Mouse (Mus musculus) heart, postnatal 14 days (tissue): ENCODE data around the gene Gm9112. TPM values are rescaled to one million over a fixed set of nuclear protein-coding genes. Genes with fewer than 3 reads are reported as not detected.
"Not testable (repeated sequence)": the region's sequence is repeated elsewhere in the genome, so short reads cannot be mapped to it uniquely, and the experiment has no call there.

Experiments
- DNase-seq, 2 experiments: peaks; one replicate each; pipeline ENCODE4 v3.0.0; 2021 to 2022
- intact Hi-C: fragments of 180-260 bp; cut with DNase I; formaldehyde crosslinking; loops from one replicate; pipeline ENCODE4 v1.15.1; 2025
- long read RNA-seq, 2 experiments: library from polyadenylated mRNA; stranded (forward); transcript quantifications; one replicate each; pipeline ENCODE4 v2.0.0; 2021
- total RNA-seq, 2 experiments: library from RNA; stranded (reverse); gene quantifications; 2 replicates each; pipeline ENCODE4 v1.2.3; 2021

The Gm9112 gene
- not detected for total RNA-seq
- long read RNA-seq, experiment 1 = 0 reads
- long read RNA-seq, experiment 2 = 0 reads

- DNase-seq, intact Hi-C loops: not testable (repeated sequence)
Measured at GRCm38 (mm10) chrX:102707535-102707934, at the start of gene Gm9112, which contains the start of gene Dmrtc1b. Gene Gm9112, minus strand, starts transcription at chrX:102707635. Gene Dmrtc1b, plus strand, starts transcription at chrX:102707865.

- intact Hi-C loops, DNase-seq: not testable (repeated sequence)
Measured at GRCm38 (mm10) chrX:102724226-102724625, 16.8 kb upstream of the Gm9112 start.

GRCm38 (mm10) chrX:102700636-102701035, 6.8 kb downstream of the Gm9112 start:
- DNase-seq = peak in 1 of 2 experiments; percentile 47

GRCm38 (mm10) chrX:102689252-102689651, 18.2 kb downstream of the Gm9112 start:
- intact Hi-C loops = not testable (repeated sequence)
- DNase-seq = peak; percentile 2 to 55

More at GRCm38 (mm10) chrX:102700636-102701035, 6.8 kb downstream of the Gm9112 start:
- intact Hi-C loops = not testable (repeated sequence)

GRCm38 (mm10) chrX:102686872-102687271, 20.6 kb downstream of the Gm9112 start, which contains the start of gene Gm3880:
Gene Gm3880, minus strand, starts transcription at chrX:102686972.
- intact Hi-C loops, DNase-seq: not testable (repeated sequence)

GRCm38 (mm10) chrX:102684706-102685105, 22.7 kb downstream of the Gm9112 start:
- intact Hi-C loops = not testable (repeated sequence)

GRCm38 (mm10) chrX:102666641-102667040, 40.8 kb downstream of the Gm9112 start:
- DNase-seq = no peak
- intact Hi-C loops = no loop called here

More at GRCm38 (mm10) chrX:102684706-102685105, 22.7 kb downstream of the Gm9112 start:
- DNase-seq = not testable (repeated sequence)

GRCm38 (mm10) chrX:102660712-102661111, 46.7 kb downstream of the Gm9112 start:
- peak; percentile 2 to 42 for DNase-seq
- intact Hi-C loops = no loop called here

Other genes starting within 250 kb of the Gm9112 start
- gene Hdac8, start 202.3 kb downstream of the Gm9112 start, total RNA-seq = 1 to 10 TPM; 4.7 to 5.1 TPM
- gene Phka1, start 63.4 kb downstream of the Gm9112 start, total RNA-seq = 10 to 100 TPM; 24.4 to 29.4 TPM
- not detected for gene Gm3880, start 20.7 kb downstream of the Gm9112 start, total RNA-seq
- gene Dmrtc1b, start 230 bp upstream of the Gm9112 start, total RNA-seq = not detected
- gene Dmrtc1c1, start 95.3 kb upstream of the Gm9112 start, total RNA-seq = not detected
- not detected for gene Dmrtc1c2, start 147.0 kb upstream of the Gm9112 start, total RNA-seq
- not detected for gene 1700031F05Rik, start 160.3 kb upstream of the Gm9112 start, total RNA-seq
- not detected for gene Dmrtc1a, start 201.1 kb upstream of the Gm9112 start, total RNA-seq
- not detected for gene 1700011M02Rik, start 201.3 kb upstream of the Gm9112 start, total RNA-seq
- not detected for gene 1700018G05Rik, start 220.7 kb upstream of the Gm9112 start, total RNA-seq